Mouse (Mus musculus): ENCODE data around the gene Lefty2.
"Not testable (repeated sequence)": the region's sequence is repeated elsewhere in the genome, so short reads cannot be mapped to it uniquely, and the experiment has no call there.

Lefty2 gene

GRCm38 (mm10) chr1:180894088-180894987 is 1.4 kb downstream of the Lefty2 start:
- in situ Hi-C loops (cut with MboI), result not testable (repeated sequence)

DNA sequence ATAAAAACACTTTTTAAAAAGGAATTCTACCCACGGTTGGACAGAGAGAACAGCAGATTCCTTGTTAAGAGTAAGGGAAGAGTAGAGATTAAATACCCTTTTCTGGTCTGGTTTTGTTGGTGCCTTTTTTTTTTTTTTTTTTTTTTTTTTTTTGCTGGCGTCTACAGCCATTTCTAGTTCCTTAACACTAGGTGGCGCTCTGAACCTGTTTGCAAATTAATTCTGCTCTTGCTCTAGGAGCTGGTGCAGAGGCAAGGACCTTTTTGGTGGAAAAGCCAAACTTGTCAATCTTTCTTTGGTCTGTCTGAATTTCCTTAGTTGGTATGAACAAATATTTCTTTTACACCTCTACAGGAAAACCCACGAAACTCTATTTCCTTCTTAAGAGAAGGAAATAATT is 8.2 kb downstream of the Lefty2 start:
- in situ Hi-C loops (cut with MboI), result loop anchor here (10.0 kb wide), 1 partner anchor 74 kb away; no protein-coding TSS in a partner anchor

DNA sequence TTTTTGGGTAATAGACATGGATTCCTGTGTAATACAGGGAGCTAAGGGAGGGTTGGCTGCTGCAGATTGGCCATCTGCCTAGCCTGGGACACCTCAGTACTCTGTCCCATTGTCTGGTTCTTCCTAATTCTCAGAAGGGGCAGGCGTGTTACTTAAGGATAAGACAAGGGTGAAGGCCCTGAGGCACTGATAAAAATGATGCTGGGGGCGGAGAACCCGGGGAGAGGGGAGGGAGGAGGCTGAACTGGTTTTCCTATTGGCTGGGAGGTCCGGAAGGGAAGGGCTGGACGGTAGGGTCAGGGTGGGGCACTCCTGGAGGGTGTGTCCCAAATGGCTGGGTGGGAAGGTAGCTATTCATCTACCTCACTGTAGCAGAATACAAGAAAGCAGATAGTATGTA is 10.0 kb downstream of the Lefty2 start:
- in situ Hi-C loops (cut with MboI), result loop anchor here (10.0 kb wide), 1 partner anchor 72 kb away; no protein-coding TSS in a partner anchor

- in situ Hi-C loops (cut with MboI), result loop anchor here (10.0 kb wide), 1 partner anchor 71 kb away; no protein-coding TSS in a partner anchor
These were observed 10.7 kb downstream of the Lefty2 start for GRCm38 (mm10) chr1:180903666-180904038.

GRCm38 (mm10) chr1:180904039-180904814 is 11.3 kb downstream of the Lefty2 start, which contains the start of gene Pycr2:
Gene Pycr2, plus strand, starts transcription at chr1:180904293.
- in situ Hi-C loops (cut with MboI), result loop anchor here (10.0 kb wide), 1 partner anchor 71 kb away; no protein-coding TSS in a partner anchor

DNA sequence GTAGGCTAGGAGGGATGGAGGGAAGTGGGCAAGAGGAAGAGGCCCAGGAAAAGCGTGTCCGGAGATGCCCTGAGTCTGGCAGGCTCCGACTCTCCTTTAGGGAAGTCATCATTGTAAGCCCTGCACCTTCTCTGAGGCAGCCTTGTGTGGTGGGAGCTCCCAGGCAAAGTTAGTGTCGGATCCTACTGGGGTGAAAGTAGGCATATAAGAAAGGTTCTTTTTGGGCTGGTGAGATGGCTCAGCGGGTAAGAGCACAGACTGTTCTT is 11.8 kb downstream of the Lefty2 start:
- in situ Hi-C loops (cut with MboI), result loop anchor here (10.0 kb wide), 1 partner anchor 70 kb away; no protein-coding TSS in a partner anchor

DNA sequence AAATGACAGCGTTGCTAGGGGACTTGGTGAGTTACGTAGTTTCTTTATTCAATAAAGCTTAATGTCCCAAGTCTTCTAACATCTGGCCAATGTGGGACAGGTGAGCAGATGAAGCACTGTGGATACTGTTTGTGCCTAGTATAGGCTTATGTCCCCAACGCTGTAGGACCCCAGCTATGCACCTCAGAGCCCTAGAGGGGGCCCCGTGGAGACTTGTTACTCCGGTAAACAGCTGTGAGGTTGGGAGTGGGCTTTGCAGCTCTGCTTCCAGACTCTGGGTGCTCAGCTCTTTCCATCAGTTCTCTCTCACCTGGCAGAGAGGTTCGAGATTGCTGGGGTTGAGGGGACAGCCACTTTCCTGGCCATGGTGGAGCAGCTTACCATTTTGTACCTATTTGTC is 12.4 kb downstream of the Lefty2 start:
- in situ Hi-C loops (cut with MboI), result loop anchor here (10.0 kb wide), 1 partner anchor 69 kb away; no protein-coding TSS in a partner anchor

DNA sequence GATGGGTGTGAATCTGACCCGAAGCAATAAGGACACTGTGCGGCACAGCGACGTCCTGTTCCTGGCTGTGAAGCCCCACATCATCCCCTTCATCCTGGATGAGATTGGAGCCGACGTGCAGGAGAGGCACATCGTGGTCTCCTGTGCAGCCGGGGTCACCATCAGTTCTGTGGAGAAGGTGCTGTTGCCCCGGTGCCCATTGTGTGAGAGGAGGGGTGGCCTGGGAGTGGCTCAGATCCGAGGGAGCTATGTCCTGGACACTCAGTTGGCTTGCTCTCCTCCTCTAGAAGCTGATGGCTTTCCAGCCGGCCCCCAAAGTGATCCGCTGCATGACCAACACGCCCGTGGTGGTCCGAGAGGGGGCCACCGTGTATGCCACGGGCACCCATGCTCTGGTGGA is 13.0 kb downstream of the Lefty2 start:
- in situ Hi-C loops (cut with MboI), result loop anchor here (10.0 kb wide), 1 partner anchor 69 kb away; no protein-coding TSS in a partner anchor

GRCm38 (mm10) chr1:180906461-180907147 is 13.7 kb downstream of the Lefty2 start:
- in situ Hi-C loops (cut with MboI), result loop anchor here (10.0 kb wide), 1 partner anchor 68 kb away; no protein-coding TSS in a partner anchor

DNA sequence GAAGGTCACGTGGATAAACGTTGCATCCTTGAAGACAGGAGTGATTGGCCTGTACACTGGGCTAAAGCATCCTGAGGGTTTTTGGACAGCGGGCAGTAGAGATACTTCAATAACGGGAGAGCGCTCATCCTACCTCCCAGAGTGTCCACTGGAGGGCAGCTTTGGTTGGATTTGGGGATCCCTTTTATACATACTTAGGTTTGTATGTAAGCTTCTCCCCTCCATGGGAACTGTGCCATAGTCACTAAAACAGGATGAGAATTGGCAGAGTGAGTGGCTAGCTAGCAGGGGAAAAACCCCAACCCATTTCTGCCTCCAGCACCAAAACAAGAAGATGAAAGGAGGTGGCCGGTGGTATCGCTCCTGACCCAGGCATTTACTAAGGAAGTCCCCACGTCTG is 18.2 kb downstream of the Lefty2 start:
- in situ Hi-C loops (cut with MboI), result no loop called here

- in situ Hi-C loops (cut with MboI), result no loop called here
These were observed 18.9 kb downstream of the Lefty2 start for GRCm38 (mm10) chr1:180911653-180912287.

DNA sequence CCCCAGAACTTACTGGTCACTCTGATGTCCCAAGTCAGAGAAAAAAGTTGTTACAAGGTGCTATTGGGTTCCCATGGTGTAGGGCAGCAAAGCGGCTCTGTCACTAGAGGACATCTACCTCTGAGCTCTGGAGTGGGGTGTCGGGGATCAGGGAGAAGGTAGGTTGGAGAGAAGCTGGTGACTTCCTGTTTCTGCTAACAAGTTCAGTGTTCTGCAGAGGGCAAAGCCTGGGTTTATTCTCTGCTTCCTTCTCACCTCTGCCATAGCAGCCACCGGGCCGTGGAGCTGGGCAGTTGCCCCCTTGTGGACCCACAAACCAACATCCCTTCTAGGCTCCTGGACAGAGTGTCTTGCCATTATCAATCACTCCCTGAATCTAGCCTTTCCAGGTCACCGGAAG is 19.9 kb downstream of the Lefty2 start:
- in situ Hi-C loops (cut with MboI), result no loop called here

DNA sequence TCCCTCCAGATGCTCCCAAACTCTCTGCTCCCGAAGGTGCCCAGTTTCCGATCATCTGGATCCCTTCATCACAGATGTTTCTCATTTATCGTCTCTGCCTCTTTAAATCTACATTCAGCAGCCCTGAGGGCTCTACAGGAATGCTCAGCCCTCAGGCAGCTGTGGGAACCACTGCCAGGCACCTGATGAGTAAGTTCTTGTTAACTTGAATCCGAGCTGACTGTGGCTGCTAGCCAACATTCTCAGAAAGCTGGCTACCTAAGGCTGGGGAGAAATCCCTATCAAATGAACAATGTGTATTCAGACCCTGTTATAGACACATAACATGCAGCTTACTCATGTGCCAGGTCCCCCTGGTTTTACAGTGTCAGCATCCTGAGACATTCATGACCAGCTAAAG is 20.9 kb downstream of the Lefty2 start:
- in situ Hi-C loops (cut with MboI), result no loop called here

- in situ Hi-C loops (cut with MboI), result no loop called here
These were observed 23.5 kb downstream of the Lefty2 start for GRCm38 (mm10) chr1:180916425-180916824.

GRCm38 (mm10) chr1:180917053-180917452 is 24.1 kb downstream of the Lefty2 start:
- in situ Hi-C loops (cut with MboI), result no loop called here

GRCm38 (mm10) chr1:180919686-180920085 is 26.8 kb downstream of the Lefty2 start:
- in situ Hi-C loops (cut with MboI), result no loop called here

DNA sequence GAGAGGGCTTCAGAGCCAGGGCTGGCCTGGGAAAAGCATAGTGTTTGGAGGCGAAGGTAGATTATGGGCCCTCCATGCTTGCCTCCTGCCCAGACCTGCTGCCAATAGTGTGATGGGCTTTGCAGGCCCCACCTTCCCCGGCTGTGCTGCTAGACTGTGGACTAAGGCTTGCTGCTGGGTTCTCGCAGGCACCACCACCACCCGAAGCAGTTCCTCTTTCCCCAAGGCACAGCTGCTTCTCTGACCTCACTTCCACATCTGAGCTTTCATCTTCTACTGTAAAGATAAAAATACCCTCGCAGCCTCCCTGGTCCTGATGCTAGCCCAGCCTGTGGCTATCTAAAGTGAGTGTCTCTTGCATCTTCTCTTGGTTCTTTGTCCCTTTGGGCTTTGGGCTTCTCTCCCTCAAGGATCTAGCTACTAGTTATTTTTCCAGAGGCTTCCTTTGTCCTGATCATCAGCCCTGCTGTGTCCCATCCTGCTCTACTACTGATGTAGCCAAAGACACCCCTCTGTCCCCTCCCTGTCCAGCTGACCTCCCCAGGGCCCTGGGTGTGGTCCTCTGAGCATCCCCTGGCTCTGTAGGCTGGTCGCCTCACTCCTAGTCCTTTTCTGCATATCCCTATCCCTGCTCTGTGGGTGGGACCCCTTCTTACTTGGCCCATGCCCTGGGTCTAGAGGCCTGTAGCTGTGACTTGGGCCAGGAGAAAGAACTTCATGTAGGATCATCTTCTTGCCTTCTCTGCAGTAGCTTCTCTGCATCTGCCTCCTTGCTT is 29.6 kb downstream of the Lefty2 start:
- in situ Hi-C loops (cut with MboI), result no loop called here

DNA sequence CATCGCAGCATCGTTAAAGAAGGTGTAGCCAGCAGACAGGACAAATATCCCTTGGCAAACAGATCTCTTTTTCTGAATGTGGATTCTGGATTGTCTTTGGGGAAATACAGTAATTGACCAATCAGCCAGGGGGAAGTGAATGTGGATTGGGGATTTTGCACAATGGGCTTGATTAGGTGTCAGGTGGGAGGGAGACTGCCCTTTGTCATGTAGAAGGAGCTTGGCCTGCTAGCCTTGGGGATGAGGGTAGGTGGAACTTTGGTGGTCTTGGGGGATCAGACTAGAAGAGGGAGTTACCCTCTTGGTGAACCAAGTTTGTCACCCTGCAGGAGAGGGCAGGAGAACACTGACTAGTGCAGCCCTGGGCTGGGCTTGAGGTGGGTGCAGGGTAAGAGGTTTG is 31.8 kb downstream of the Lefty2 start:
- in situ Hi-C loops (cut with MboI), result no loop called here

DNA sequence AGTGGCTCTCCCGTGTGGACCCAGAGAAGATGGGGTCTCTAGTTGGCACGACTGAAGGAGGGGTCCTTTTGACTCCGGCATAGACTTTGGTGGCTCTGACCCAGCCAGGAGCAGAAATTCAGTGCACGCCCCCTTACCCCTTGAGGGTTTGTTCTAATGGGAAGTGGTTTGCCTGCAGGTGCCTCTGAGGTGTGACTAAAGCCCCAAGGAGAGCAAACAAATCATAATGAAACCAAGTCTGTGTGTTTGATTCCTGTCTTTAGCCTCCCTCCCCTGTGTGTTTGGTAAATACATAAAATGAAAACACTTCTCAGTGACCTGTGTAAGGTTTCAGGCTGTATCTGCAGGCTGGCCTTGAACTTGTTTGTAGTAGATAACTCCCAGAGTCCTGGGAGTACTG is 33.4 kb downstream of the Lefty2 start:
- in situ Hi-C loops (cut with MboI), result no loop called here

- in situ Hi-C loops (cut with MboI), result no loop called here
These were observed 36.7 kb downstream of the Lefty2 start for GRCm38 (mm10) chr1:180929599-180929998.

DNA sequence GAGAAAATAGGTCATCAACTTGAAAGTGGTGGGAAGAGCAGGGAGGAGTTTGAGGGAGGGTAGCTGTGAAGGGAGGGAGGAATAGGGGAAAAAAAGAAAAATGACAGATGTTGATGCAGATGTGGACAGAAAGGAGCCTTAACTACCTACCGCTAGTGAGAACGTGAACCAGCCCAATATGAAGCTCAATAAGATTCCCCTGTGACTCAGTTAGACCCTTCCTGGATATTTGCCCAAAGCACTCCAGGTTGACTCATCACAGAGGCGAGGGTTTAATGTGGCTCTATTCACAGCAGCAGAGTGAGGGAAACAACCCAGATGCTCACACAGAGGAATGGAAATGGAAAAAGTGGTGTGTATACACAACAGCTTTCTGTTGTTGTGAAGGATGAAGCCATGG is 38.2 kb downstream of the Lefty2 start:
- in situ Hi-C loops (cut with MboI), result no loop called here

All from mature B cell (primary cell).